Mouse (Mus musculus): Measurements from ENCODE around the gene C1qa. TPM values are rescaled to one million over a fixed set of nuclear protein-coding genes. Genes with fewer than 3 reads are reported as not detected.

The C1qa gene
- polyA plus RNA-seq, 1 experiment: not detected

- no peak overlapping the region for H3ac ChIP-seq (ENCODE audit: control insufficient read depth, insufficient read length)
- no peaks in the 10 kb centered on the region for H3K79me2 ChIP-seq (ENCODE audit: control insufficient read depth, insufficient read depth)
- TF ChIP-seq TCF3 (IDR thresholded peaks at IDR 0.05; ENCODE audit: insufficient read length, low read depth): no peak
- no peak for TF ChIP-seq CEBPB (IDR thresholded peaks at IDR 0.05; ENCODE audit: insufficient read depth, poor library complexity, severe bottlenecking)
- TF ChIP-seq SRF (IDR thresholded peaks at IDR 0.05; ENCODE audit: control insufficient read depth, insufficient read length, low read depth): no peak
- TF ChIP-seq POLR2A (IDR thresholded peaks at IDR 0.05; ENCODE audit: insufficient read length, low read depth): no peak
- TF ChIP-seq POLR2AphosphoS2 (IDR thresholded peaks at IDR 0.05; ENCODE audit: insufficient read length, low read depth): no peak
- TF ChIP-seq REST (IDR thresholded peaks at IDR 0.05; ENCODE audit: insufficient read depth, insufficient read length): no peak
- TF ChIP-seq MYOD1 (IDR thresholded peaks at IDR 0.05; ENCODE audit: control insufficient read depth in 1 of 3, insufficient read length in 2 of 3, low read depth in 2 of 3): no peak
- no peak for TF ChIP-seq E2F4 (IDR thresholded peaks at IDR 0.05; ENCODE audit: insufficient read depth)
- TF ChIP-seq TCF12 (IDR thresholded peaks at IDR 0.05; ENCODE audit: insufficient read depth, poor library complexity, severe bottlenecking): no peak
- TF ChIP-seq USF1 (IDR thresholded peaks at IDR 0.05; ENCODE audit: low read depth): no peak
- no peak for TF ChIP-seq MAX (IDR thresholded peaks at IDR 0.05; ENCODE audit: low read depth)
- TF ChIP-seq MYOG (IDR thresholded peaks at IDR 0.05; ENCODE audit: control insufficient read depth in 1 of 3, insufficient read depth in 1 of 3, insufficient read length in 2 of 3, low read depth in 2 of 3): no peak
- no peak overlapping the region for H3K4me3 ChIP-seq
- peaks cover 52% of the 10 kb centered on the region for H3K27me3 ChIP-seq (ENCODE audit: control insufficient read depth, insufficient read depth, insufficient read length)
- H3K36me3 ChIP-seq (ENCODE audit: control insufficient read depth, insufficient read depth): no peaks in the 10 kb centered on the region
- H3K4me2 ChIP-seq (ENCODE audit: low read depth): no peak overlapping the region
Measured at GRCm38 (mm10) chr4:136868371-136868770, 30.2 kb downstream of the C1qa start.

- H3ac ChIP-seq (ENCODE audit: control insufficient read depth, insufficient read length): no peak overlapping the region
- H3K4me2 ChIP-seq (ENCODE audit: low read depth): no peak overlapping the region
- TF ChIP-seq CEBPB (IDR thresholded peaks at IDR 0.05; ENCODE audit: insufficient read depth, poor library complexity, severe bottlenecking) (no peak), E2F4 (IDR thresholded peaks at IDR 0.05; ENCODE audit: insufficient read depth) (no peak), MYOG (IDR thresholded peaks at IDR 0.05; ENCODE audit: control insufficient read depth in 1 of 3, insufficient read depth in 1 of 3, insufficient read length in 2 of 3, low read depth in 2 of 3) (no peak), POLR2A (IDR thresholded peaks at IDR 0.05; ENCODE audit: insufficient read length, low read depth) (no peak), SRF (IDR thresholded peaks at IDR 0.05; ENCODE audit: control insufficient read depth, insufficient read length, low read depth) (no peak), MYOD1 (IDR thresholded peaks at IDR 0.05; ENCODE audit: control insufficient read depth in 1 of 3, insufficient read length in 2 of 3, low read depth in 2 of 3) (no peak), USF1 (IDR thresholded peaks at IDR 0.05; ENCODE audit: low read depth) (no peak), MAX (IDR thresholded peaks at IDR 0.05; ENCODE audit: low read depth) (no peak), TCF3 (IDR thresholded peaks at IDR 0.05; ENCODE audit: insufficient read length, low read depth) (no peak), POLR2AphosphoS2 (IDR thresholded peaks at IDR 0.05; ENCODE audit: insufficient read length, low read depth) (no peak), REST (IDR thresholded peaks at IDR 0.05; ENCODE audit: insufficient read depth, insufficient read length) (no peak)
- H3K36me3 ChIP-seq (ENCODE audit: control insufficient read depth, insufficient read depth): no peaks in the 10 kb centered on the region
- no peaks in the 10 kb centered on the region for H3K79me2 ChIP-seq (ENCODE audit: control insufficient read depth, insufficient read depth)
- H3K4me3 ChIP-seq: no peak overlapping the region
- peaks cover 53% of the 10 kb centered on the region for H3K27me3 ChIP-seq (ENCODE audit: control insufficient read depth, insufficient read depth, insufficient read length)
Measured at GRCm38 (mm10) chr4:136867690-136868345, 30.8 kb downstream of the C1qa start.

GRCm38 (mm10) chr4:136865531-136865930, 33.1 kb downstream of the C1qa start:
- H3K36me3 ChIP-seq (ENCODE audit: control insufficient read depth, insufficient read depth): no peaks in the 10 kb centered on the region
- no peak overlapping the region for H3K4me3 ChIP-seq
- H3K4me2 ChIP-seq (ENCODE audit: low read depth): no peak overlapping the region
- TF ChIP-seq CEBPB (IDR thresholded peaks at IDR 0.05; ENCODE audit: insufficient read depth, poor library complexity, severe bottlenecking) (no peak), TCF3 (IDR thresholded peaks at IDR 0.05; ENCODE audit: insufficient read length, low read depth) (no peak), MYOD1 (IDR thresholded peaks at IDR 0.05; ENCODE audit: control insufficient read depth in 1 of 3, insufficient read length in 2 of 3, low read depth in 2 of 3) (no peak), TCF12 (IDR thresholded peaks at IDR 0.05; ENCODE audit: insufficient read depth, poor library complexity, severe bottlenecking) (no peak), POLR2AphosphoS2 (IDR thresholded peaks at IDR 0.05; ENCODE audit: insufficient read length, low read depth) (no peak), REST (IDR thresholded peaks at IDR 0.05; ENCODE audit: insufficient read depth, insufficient read length) (no peak), USF1 (IDR thresholded peaks at IDR 0.05; ENCODE audit: low read depth) (no peak), POLR2A (IDR thresholded peaks at IDR 0.05; ENCODE audit: insufficient read length, low read depth) (no peak), SRF (IDR thresholded peaks at IDR 0.05; ENCODE audit: control insufficient read depth, insufficient read length, low read depth) (no peak), E2F4 (IDR thresholded peaks at IDR 0.05; ENCODE audit: insufficient read depth) (no peak), MAX (IDR thresholded peaks at IDR 0.05; ENCODE audit: low read depth) (no peak), MYOG (IDR thresholded peaks at IDR 0.05; ENCODE audit: control insufficient read depth in 1 of 3, insufficient read depth in 1 of 3, insufficient read length in 2 of 3, low read depth in 2 of 3) (no peak)
- H3ac ChIP-seq (ENCODE audit: control insufficient read depth, insufficient read length): no peak overlapping the region
- peaks cover 56% of the 10 kb centered on the region for H3K27me3 ChIP-seq (ENCODE audit: control insufficient read depth, insufficient read depth, insufficient read length)
- no peaks in the 10 kb centered on the region for H3K79me2 ChIP-seq (ENCODE audit: control insufficient read depth, insufficient read depth)

GRCm38 (mm10) chr4:136864751-136865470, 33.7 kb downstream of the C1qa start:
- Histone ChIP-seq H3K4me3 (no peak overlapping the region), H3ac (ENCODE audit: control insufficient read depth, insufficient read length) (no peak overlapping the region), H3K79me2 (ENCODE audit: control insufficient read depth, insufficient read depth) (no peaks in the 10 kb centered on the region), H3K27me3 (ENCODE audit: control insufficient read depth, insufficient read depth, insufficient read length) (peaks cover 54% of the 10 kb centered on the region), H3K36me3 (ENCODE audit: control insufficient read depth, insufficient read depth) (no peaks in the 10 kb centered on the region), H3K4me2 (ENCODE audit: low read depth) (no peak overlapping the region)
- TF ChIP-seq CEBPB (IDR thresholded peaks at IDR 0.05; ENCODE audit: insufficient read depth, poor library complexity, severe bottlenecking) (no peak), SRF (IDR thresholded peaks at IDR 0.05; ENCODE audit: control insufficient read depth, insufficient read length, low read depth) (no peak)

Measured in myocyte (in vitro differentiated cells).